Mouse (Mus musculus): Measurements from ENCODE around the gene Cmip. TPM values are rescaled to one million over a fixed set of nuclear protein-coding genes. Genes with fewer than 3 reads are reported as not detected.

The Cmip gene
- total RNA-seq, 2 experiments from 2014 or later, result 22.7 to 60.3 TPM

- ATAC-seq (ENCODE audit: poor library complexity, severe bottlenecking), result no peak
Measured at GRCm38 (mm10) chr8:117321232-117321631, 64.4 kb downstream of the Cmip start.

DNA sequence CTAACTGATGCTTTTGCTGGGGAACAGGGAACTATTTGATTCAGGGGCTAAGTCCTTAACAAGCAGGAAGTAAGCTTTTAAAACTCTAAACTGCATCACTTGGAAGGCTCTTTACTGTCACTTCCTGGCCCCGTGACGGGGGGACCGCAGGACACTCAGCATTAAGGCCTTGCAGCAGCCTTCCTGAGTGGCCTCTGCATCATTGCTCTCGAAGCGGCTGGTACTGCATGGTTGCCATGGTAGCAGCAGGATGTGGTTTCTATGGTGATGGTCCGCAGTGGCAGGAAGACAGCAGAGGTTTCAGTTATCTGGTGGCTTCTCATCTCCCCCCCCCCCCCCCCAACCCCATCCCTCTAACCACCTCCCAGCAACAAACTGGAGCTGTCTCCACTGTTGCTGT is 65.2 kb downstream of the Cmip start:
- peak; percentile 81 for ATAC-seq (ENCODE audit: poor library complexity, severe bottlenecking)

DNA sequence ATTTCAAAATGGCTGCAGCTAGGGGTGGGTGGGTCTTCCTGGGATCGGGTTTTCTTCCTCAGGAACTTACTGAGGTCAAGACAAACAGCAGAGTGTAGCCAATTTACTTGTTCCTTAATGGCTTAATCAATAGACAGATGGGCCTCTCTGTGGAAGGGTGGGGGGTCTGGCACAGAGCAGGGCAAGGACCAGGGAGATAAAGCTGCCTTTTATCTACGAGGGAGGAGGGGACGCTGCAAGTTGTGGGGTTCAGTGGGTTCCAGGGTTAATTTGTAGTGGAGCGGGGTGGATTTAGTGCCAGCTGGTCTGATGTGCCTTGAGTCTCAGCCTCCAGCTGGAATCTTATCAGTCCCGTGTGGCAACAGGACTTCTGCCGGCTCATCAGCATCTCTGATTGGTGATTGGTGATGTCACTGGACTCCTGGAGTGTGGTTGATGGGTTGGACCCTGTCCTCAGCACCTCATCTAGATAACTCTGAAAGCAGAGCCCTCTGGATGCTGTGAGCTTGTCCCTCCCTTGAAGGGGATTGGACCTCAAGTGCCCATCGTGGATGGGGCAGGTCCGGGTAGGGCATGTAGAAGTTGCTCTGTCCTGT is 65.9 kb downstream of the Cmip start:
- ATAC-seq (ENCODE audit: poor library complexity, severe bottlenecking), result no peak

DNA sequence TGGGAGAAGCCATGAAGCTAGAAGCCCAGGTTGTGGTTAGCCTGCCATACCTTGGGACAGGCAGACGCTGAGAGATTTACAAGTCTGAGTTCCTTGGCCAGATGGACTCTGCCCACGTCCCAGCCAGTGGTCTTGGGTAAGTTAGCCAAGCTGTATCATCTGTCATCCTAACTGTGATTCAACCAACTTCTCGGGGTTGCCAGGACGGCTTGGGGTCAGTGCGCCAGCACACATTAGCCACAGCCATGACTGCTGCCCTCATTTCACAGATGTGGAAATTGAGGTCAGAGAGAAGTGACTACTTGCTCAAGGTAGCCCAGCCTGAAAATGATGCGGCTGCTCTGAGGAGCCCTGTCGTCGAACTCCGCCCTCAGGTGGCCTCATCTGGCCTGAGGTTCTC is 68.0 kb downstream of the Cmip start:
- peak; percentile 34 for ATAC-seq (ENCODE audit: poor library complexity, severe bottlenecking)

DNA sequence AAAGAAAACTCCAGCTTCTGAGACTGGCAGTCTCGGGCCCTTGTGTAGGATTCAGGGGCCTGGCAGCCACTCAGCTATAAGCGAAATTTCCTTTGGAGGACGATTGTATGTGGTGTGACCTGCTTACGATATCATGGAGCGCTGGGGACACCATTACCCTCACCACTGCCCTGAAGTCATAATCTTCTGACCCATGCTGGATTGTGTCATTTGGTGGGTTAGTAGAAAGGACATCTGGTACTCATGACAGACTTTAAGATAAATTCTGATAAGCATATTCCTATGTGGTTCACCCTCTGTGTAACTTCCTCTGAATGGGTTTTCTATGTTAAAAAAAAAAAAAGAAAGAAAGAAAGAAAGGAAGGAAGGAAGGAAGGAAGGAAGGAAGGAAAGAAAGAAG is 69.9 kb downstream of the Cmip start:
- no peak for ATAC-seq (ENCODE audit: poor library complexity, severe bottlenecking)

- ATAC-seq (ENCODE audit: poor library complexity, severe bottlenecking), result no peak
Measured at GRCm38 (mm10) chr8:117327385-117327837, 70.5 kb downstream of the Cmip start.

DNA sequence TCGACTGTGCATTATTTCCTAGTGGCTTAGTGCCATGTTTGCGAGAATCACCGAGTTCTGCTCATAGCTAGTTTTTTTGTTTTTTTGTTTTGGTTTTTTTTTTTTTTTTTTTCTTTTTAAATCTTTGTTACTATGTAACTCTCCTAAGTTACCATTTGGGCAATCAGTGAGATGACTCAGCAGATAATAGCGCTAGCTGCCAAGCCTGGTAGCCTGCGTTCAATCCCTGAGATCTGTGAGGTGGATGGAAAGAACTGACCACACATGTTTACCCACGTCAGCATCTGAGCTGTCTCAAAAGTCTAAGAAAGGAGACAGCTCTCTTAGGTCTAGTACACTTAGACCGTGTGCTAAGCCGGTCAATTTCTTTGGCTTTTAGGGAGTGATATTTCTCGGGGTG is 71.9 kb downstream of the Cmip start:
- peak; percentile 34; the same call in 1 of the 2 replicates for ATAC-seq (ENCODE audit: poor library complexity, severe bottlenecking)

DNA sequence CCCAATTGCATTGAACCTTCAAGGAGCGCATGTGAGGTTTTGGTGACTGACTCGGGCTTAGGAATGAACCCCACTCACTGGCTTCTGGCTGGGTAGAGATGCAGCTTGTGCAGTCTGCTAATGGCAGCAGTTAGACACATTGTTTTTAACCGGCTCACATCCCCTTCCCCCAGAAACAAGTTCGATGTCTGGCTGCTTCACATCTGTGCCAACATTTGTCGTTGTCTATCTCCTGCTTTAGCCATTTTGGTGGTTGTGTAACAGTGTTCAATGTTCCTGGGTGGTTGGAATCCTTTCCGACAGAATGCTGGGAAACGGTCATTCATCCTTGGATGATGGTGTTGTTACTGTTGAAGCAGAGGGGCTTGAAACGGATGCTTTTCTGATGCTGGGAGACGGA is 72.3 kb downstream of the Cmip start:
- ATAC-seq (ENCODE audit: poor library complexity, severe bottlenecking), result no peak

GRCm38 (mm10) chr8:117329903-117330302 is 73.0 kb downstream of the Cmip start:
- ATAC-seq (ENCODE audit: poor library complexity, severe bottlenecking), result no peak

DNA sequence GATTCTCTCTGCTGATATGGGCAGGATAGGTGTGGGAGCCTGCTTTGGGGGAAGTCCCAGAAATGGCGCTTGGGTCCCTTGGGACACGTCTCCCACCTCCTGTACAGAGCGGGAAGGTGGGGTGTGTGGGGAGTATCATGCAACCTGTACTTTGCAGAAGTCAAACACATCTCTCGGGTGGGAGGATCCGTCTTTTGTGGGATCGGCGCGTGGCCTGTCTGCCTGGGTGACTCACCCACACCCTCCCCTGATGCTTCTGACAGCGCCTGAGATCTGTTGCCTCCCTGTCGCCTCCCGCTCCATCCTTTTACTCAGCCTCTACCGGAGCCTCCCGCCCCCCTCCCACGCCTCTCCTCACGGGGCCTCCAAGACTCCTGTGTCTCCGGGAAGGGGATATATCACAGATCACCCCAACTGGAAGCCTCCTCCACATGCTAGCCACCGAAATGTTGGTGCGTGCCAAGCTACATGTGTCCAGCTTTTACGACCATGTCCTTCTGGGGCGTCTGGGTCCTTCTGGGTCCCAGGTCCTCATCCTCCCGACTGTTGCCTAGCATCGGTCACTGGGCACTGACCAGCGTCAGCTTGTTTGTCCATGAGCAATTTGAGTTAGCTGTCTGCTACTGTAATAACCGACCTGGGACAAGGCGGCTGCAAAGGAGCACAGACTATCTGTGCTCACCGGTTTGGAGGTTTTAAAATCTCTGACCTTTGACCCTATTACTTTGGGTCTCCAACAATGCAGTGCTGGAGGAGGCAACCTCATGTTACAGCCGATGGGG is 75.6 kb downstream of the Cmip start:
- ATAC-seq (ENCODE audit: poor library complexity, severe bottlenecking), result peak; percentile 72

GRCm38 (mm10) chr8:117333619-117334018 is 76.8 kb downstream of the Cmip start:
- ATAC-seq (ENCODE audit: poor library complexity, severe bottlenecking), result no peak

DNA sequence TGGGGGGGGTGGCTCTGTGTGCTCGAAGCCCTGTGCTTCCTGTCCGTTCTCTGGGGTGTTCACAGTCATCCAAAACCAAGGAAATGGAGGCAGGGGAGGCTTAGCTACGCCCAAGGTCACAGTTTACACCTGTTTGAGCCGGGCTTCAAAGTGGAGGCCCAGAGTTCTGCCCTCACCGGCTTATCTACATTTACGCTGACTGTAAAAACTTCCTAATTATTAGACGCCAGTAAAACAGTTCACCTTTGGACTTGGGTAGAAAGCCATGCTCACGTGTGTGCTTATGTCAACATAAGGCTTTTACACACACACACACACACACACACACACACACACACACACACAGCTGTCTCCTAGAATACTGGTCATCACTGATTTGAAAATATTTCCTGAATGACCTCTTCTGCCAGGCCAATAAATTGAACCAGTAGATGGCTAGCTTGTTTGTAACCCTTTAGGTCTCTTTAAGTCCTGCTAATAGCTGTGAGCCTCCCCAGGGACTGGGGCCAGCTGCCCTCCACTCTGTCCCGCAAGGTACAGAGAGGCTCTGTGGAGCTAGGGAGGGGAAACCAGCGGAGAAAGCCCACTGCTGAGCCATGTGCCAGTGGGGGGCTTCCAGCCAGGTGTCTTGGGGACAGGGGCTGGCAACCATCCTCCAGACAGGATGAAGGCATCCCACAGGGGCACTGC is 77.3 kb downstream of the Cmip start:
- no peak for ATAC-seq (ENCODE audit: poor library complexity, severe bottlenecking)

DNA sequence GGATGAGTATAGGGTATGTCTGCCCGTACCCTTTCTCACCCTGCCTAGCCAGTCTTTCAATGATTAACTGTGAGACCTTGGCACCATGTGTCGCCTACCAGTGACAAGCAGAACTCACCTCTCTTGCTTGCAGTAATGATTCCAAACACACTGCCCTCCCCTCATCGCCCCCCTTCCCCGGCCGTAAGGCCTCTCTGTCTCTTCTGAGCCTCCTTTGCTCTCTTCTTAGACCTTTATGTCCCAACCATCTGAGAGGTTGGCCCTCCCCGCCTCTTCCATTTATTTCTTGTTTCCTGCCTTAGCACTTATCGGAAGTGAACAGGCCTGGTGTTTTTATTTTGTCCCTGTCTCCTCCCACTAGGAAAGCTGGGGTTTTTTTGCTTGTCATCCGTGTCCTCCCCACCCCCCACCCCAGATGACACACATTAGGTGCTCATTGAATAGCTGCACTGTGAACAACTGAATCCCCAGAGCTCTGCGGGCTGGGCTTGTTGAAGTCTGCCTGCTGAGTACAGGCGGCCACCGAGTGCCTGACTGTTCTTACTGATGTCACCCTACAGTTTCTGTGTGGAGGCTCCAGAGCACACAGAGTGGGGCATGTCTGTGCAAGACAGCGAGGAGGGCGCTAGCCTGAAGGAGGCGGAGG is 78.0 kb downstream of the Cmip start:
- ATAC-seq (ENCODE audit: poor library complexity, severe bottlenecking), result no peak

DNA sequence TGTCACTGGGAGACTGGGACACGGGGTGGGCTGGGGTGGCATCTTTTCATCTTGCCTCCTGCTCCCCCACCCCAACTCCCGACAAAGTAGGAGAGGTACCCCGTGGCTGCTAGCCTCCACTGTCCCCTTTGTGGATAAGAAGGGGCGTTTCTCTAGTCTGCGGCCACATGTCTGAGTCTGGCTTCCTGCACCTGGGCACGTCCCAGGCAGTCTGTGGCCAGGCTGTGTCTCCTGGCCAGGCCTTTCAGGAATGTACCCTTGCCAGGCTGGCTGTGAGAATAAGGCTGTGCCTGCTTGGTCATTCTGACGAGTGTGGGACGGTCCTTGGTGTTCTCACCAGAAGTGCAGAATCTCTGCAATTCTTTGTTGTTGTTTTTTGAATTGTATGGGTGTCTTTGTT is 78.6 kb downstream of the Cmip start:
- no peak for ATAC-seq (ENCODE audit: poor library complexity, severe bottlenecking)

- no peak for ATAC-seq (ENCODE audit: poor library complexity, severe bottlenecking)
Measured at GRCm38 (mm10) chr8:117337188-117337587, 80.3 kb downstream of the Cmip start.

- no peak for ATAC-seq (ENCODE audit: poor library complexity, severe bottlenecking)
Measured at GRCm38 (mm10) chr8:117338678-117339077, 81.8 kb downstream of the Cmip start.

- no peak for ATAC-seq (ENCODE audit: poor library complexity, severe bottlenecking)
Measured at GRCm38 (mm10) chr8:117339296-117339957, 82.6 kb downstream of the Cmip start.

GRCm38 (mm10) chr8:117339958-117340651 is 83.2 kb downstream of the Cmip start:
- ATAC-seq (ENCODE audit: poor library complexity, severe bottlenecking), result peak; percentile 67

DNA sequence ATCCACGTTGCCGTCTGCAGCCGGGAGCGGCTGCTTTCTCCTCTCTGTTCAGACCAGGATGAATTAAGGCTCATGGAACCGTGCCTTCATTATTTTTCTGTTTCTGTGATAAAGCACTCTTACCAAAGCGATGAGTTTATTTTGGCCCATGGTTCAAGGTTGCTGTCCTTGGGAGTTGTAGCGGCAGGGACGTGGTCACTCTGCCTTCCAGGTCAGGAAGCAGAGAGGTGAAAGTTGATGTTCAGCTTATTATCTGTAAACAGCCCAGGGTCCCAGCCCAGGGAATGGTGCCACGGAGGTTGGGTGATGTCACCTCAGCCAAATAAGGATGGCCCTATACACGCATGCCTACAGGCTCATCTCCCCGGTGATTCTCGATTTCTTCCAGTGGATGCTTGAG is 83.9 kb downstream of the Cmip start:
- ATAC-seq (ENCODE audit: poor library complexity, severe bottlenecking), result no peak

DNA sequence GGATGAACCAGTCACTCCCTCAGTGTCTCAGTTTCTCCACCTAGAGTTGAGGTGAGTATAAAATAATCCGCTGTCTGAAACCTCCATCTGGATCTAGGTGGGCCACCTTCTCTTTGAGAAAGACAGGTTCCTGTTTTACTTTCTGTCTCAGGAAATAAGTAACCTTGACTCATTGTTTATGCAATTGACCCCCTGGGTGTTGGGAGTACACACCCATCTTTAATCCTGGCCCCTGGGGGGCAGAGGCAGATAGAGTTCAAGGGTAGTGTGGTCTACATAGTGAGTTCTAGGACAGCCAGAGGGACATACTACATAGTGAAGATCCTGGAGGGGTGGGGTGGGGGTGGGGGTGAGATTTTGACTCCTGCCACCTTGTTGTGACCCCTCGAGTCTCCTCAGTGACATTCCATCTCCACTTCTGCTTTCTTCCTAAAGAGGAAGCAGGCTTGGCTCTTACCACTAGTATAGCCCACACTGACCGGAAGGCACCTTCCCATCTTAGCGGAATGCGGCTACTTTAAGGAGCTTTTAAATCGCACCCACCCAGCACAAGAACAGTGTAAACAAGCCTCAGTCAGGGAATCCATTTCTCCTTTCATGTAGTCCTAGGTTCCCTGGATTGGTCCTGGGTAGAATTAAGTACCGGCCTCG is 86.0 kb downstream of the Cmip start:
- peak; percentile 38 for ATAC-seq (ENCODE audit: poor library complexity, severe bottlenecking)

All from megakaryocyte, adult 5-6 weeks (primary cell).